Mouse (Mus musculus): ENCODE data around the gene Zfp512.

DNA sequence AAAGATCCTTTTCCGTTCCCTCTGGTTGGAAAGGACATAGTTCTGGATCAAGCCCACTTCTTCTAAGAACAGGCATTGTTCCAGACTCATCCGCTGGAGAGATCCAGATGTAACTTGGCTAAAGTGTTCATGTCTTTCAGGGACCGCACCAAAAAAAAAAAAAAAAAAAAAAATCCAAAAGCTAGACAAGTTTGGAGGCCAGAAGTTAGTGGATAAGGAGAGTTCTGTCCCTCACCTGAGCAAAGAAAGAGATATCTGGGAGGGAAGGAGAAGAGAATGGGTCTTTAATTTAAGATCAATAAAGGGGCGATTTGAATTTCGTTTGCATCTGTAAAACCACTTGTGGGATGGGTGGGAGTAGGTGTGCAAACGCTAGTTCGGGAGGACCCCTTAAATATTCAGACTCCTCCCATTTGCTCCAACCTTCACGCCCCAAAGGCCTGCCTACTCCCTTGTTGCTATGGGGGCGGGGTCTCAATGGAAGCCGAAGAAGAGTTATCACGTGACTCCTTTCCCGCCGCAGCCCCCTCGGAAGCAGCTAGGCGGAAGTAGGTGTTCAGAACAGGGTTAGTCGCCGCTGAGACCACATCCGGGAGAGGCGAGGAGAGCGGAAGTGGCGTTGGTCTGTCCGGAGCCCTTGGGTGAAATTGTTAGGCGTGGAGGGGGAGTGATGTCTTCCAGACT, at the start of gene Zfp512:
- TF ChIP-seq CTCF (IDR thresholded peaks at IDR 0.05; ENCODE audit: extremely low read depth, insufficient read depth, low read length) (no peak), POLR2A (IDR thresholded peaks at IDR 0.05; ENCODE audit: extremely low read depth, insufficient read depth, low read length) (peak; percentile 74; the same call in 1 of the 2 replicates)

All from cortical plate, adult 2 months (tissue).